Mouse (Mus musculus): ENCODE measurements around the gene Gm15217. TPM values are rescaled to one million over a fixed set of nuclear protein-coding genes. Genes with fewer than 3 reads are reported as not detected.

The Gm15217 gene
- polyA plus RNA-seq (2015; fragmentation: Nextera tagmentation; extraction: Ambion mirVana), result not detected in 2 replicates

GRCm38 (mm10) chr14:46379285-46379684 lies at the start of gene Gm15217:
Gm15217 (plus strand) TSS chr14:46379414.
- Histone ChIP-seq H3K36me3 (replicated peaks) (no peaks in the 10 kb centered on the region), H3K4me3 (replicated peaks) (peak within 1 kb of the TSS; percentile 30; the same call in 1 of the 2 replicates), H3K9ac (no peak within 1 kb of the TSS), H3K27ac (replicated peaks) (no peak within 1 kb of the TSS), H3K27me3 (peaks cover 52% of the 10 kb centered on the region), H3K9me3 (replicated peaks) (no peaks in the 10 kb centered on the region), H3K4me2 (peak within 1 kb of the TSS; percentile 58), H3K4me1 (replicated peaks) (0 out of 2 replicates have a peak, but pooled peaks cover 4% of the 10 kb centered on the region)
- ATAC-seq (ENCODE audit: insufficient read depth), result no peak
- 74% methylated on average over 12 of the region's 12 CpGs for WGBS (ENCODE audit: insufficient replicate concordance)

- WGBS (ENCODE audit: insufficient replicate concordance), result 60% methylated on average over 8 of the region's 8 CpGs
- H3K36me3 ChIP-seq (replicated peaks), result no peaks in the 10 kb centered on the region
- H3K27me3 ChIP-seq, result no peaks in the 10 kb centered on the region
- H3K9me3 ChIP-seq (replicated peaks), result no peaks in the 10 kb centered on the region
- H3K4me3 ChIP-seq (replicated peaks), result no peak overlapping the region
- H3K27ac ChIP-seq (replicated peaks), result no peak overlapping the region
- no peak overlapping the region for H3K9ac ChIP-seq
- no peaks in the 10 kb centered on the region for H3K4me1 ChIP-seq (replicated peaks)
- H3K4me2 ChIP-seq, result no peak overlapping the region
- ATAC-seq (ENCODE audit: insufficient read depth), result no peak
Observed at GRCm38 (mm10) chr14:46333421-46334237, 45.6 kb upstream of the Gm15217 start.

GRCm38 (mm10) chr14:46338801-46339200 lies 40.4 kb upstream of the Gm15217 start:
- H3K9me3 ChIP-seq (replicated peaks), result no peaks in the 10 kb centered on the region
- no peaks in the 10 kb centered on the region for H3K27me3 ChIP-seq
- H3K4me1 ChIP-seq (replicated peaks), result no peaks in the 10 kb centered on the region
- WGBS (ENCODE audit: insufficient replicate concordance), result 54% methylated on average over 11 of the region's 11 CpGs
- no peak for ATAC-seq (ENCODE audit: insufficient read depth)
- H3K27ac ChIP-seq (replicated peaks), result no peak overlapping the region
- H3K4me3 ChIP-seq (replicated peaks), result no peak overlapping the region
- H3K4me2 ChIP-seq, result no peak overlapping the region
- H3K36me3 ChIP-seq (replicated peaks), result no peaks in the 10 kb centered on the region
- H3K9ac ChIP-seq, result no peak overlapping the region

GRCm38 (mm10) chr14:46344750-46345149 lies 34.5 kb upstream of the Gm15217 start:
- ATAC-seq (ENCODE audit: insufficient read depth), result no peak

GRCm38 (mm10) chr14:46357286-46357685 lies 21.9 kb upstream of the Gm15217 start:
- H3K36me3 ChIP-seq (replicated peaks), result no peaks in the 10 kb centered on the region
- 62% methylated on average over 7 of the region's 7 CpGs for WGBS (ENCODE audit: insufficient replicate concordance)
- no peak for ATAC-seq (ENCODE audit: insufficient read depth)
- H3K4me1 ChIP-seq (replicated peaks), result no peaks in the 10 kb centered on the region
- H3K9me3 ChIP-seq (replicated peaks), result no peaks in the 10 kb centered on the region
- H3K4me2 ChIP-seq, result no peak overlapping the region
- no peak overlapping the region for H3K9ac ChIP-seq
- H3K27me3 ChIP-seq, result no peaks in the 10 kb centered on the region
- H3K4me3 ChIP-seq (replicated peaks), result no peak overlapping the region
- H3K27ac ChIP-seq (replicated peaks), result no peak overlapping the region

More at GRCm38 (mm10) chr14:46344750-46345149, 34.5 kb upstream of the Gm15217 start:
- Histone ChIP-seq H3K9me3 (replicated peaks) (no peaks in the 10 kb centered on the region), H3K27ac (replicated peaks) (no peak overlapping the region), H3K4me3 (replicated peaks) (no peak overlapping the region), H3K4me2 (no peak overlapping the region), H3K9ac (no peak overlapping the region), H3K4me1 (replicated peaks) (no peaks in the 10 kb centered on the region), H3K27me3 (no peaks in the 10 kb centered on the region), H3K36me3 (replicated peaks) (no peaks in the 10 kb centered on the region)

GRCm38 (mm10) chr14:46357696-46358095 lies 21.5 kb upstream of the Gm15217 start:
- ATAC-seq (ENCODE audit: insufficient read depth), result no peak
- H3K36me3 ChIP-seq (replicated peaks), result no peaks in the 10 kb centered on the region
- no peaks in the 10 kb centered on the region for H3K4me1 ChIP-seq (replicated peaks)
- no peak overlapping the region for H3K27ac ChIP-seq (replicated peaks)
- no peak overlapping the region for H3K4me2 ChIP-seq
- WGBS (ENCODE audit: insufficient replicate concordance), result 54% methylated on average over 8 of the region's 8 CpGs
- H3K4me3 ChIP-seq (replicated peaks), result no peak overlapping the region
- no peak overlapping the region for H3K9ac ChIP-seq
- no peaks in the 10 kb centered on the region for H3K9me3 ChIP-seq (replicated peaks)
- no peaks in the 10 kb centered on the region for H3K27me3 ChIP-seq

GRCm38 (mm10) chr14:46363209-46363608 lies 16.0 kb upstream of the Gm15217 start:
- Histone ChIP-seq H3K9ac (no peak overlapping the region), H3K9me3 (replicated peaks) (no peaks in the 10 kb centered on the region), H3K36me3 (replicated peaks) (no peaks in the 10 kb centered on the region), H3K4me3 (replicated peaks) (no peak overlapping the region), H3K4me2 (no peak overlapping the region), H3K27ac (replicated peaks) (no peak overlapping the region), H3K4me1 (replicated peaks) (no peaks in the 10 kb centered on the region), H3K27me3 (no peaks in the 10 kb centered on the region)
- ATAC-seq (ENCODE audit: insufficient read depth), result no peak
- 35% methylated on average over 10 of the region's 10 CpGs for WGBS (ENCODE audit: insufficient replicate concordance)

- Histone ChIP-seq H3K4me1 (replicated peaks) (no peaks in the 10 kb centered on the region), H3K36me3 (replicated peaks) (no peaks in the 10 kb centered on the region), H3K4me2 (no peak overlapping the region), H3K27ac (replicated peaks) (no peak overlapping the region), H3K9ac (no peak overlapping the region), H3K27me3 (no peaks in the 10 kb centered on the region), H3K9me3 (replicated peaks) (no peaks in the 10 kb centered on the region), H3K4me3 (replicated peaks) (no peak overlapping the region)
- ATAC-seq (ENCODE audit: insufficient read depth), result no peak
- WGBS (ENCODE audit: insufficient replicate concordance), result 65% methylated on average over 9 of the region's 9 CpGs
Observed at GRCm38 (mm10) chr14:46372452-46372851, 6.8 kb upstream of the Gm15217 start.

- H3K36me3 ChIP-seq (replicated peaks), result no peaks in the 10 kb centered on the region
- 32% methylated on average over 5 of the region's 5 CpGs for WGBS (ENCODE audit: insufficient replicate concordance)
- H3K4me2 ChIP-seq, result no peak overlapping the region
- 0 out of 2 replicates have a peak, but pooled peaks cover 4% of the 10 kb centered on the region for H3K4me1 ChIP-seq (replicated peaks)
- peaks cover 21% of the 10 kb centered on the region for H3K27me3 ChIP-seq
- no peak overlapping the region for H3K9ac ChIP-seq
- H3K4me3 ChIP-seq (replicated peaks), result no peak overlapping the region
- ATAC-seq (ENCODE audit: insufficient read depth), result no peak
- H3K9me3 ChIP-seq (replicated peaks), result no peaks in the 10 kb centered on the region
- no peak overlapping the region for H3K27ac ChIP-seq (replicated peaks)
Observed at GRCm38 (mm10) chr14:46375796-46376195, 3.4 kb upstream of the Gm15217 start.

GRCm38 (mm10) chr14:46380286-46380721 lies 1.1 kb downstream of the Gm15217 start:
- no peak overlapping the region for H3K9ac ChIP-seq

GRCm38 (mm10) chr14:46381457-46381856 lies 2.2 kb downstream of the Gm15217 start:
- ATAC-seq (ENCODE audit: insufficient read depth), result no peak
- Histone ChIP-seq H3K4me2 (no peak overlapping the region), H3K9ac (no peak overlapping the region), H3K27ac (replicated peaks) (no peak overlapping the region), H3K4me1 (replicated peaks) (0 out of 2 replicates have a peak, but pooled peaks cover 4% of the 10 kb centered on the region), H3K9me3 (replicated peaks) (no peaks in the 10 kb centered on the region), H3K27me3 (peaks cover 74% of the 10 kb centered on the region), H3K4me3 (replicated peaks) (no peak overlapping the region), H3K36me3 (replicated peaks) (no peaks in the 10 kb centered on the region)
- WGBS (ENCODE audit: insufficient replicate concordance), result 37% methylated on average over 6 of the region's 6 CpGs

More at GRCm38 (mm10) chr14:46380286-46380721, 1.1 kb downstream of the Gm15217 start:
- no peaks in the 10 kb centered on the region for H3K36me3 ChIP-seq (replicated peaks)
- no peak overlapping the region for H3K27ac ChIP-seq (replicated peaks)
- H3K4me3 ChIP-seq (replicated peaks), result peak overlapping the region; percentile 30
- no peaks in the 10 kb centered on the region for H3K9me3 ChIP-seq (replicated peaks)
- H3K27me3 ChIP-seq, result peaks cover 62% of the 10 kb centered on the region
- 0 out of 2 replicates have a peak, but pooled peaks cover 4% of the 10 kb centered on the region for H3K4me1 ChIP-seq (replicated peaks)
- WGBS (ENCODE audit: insufficient replicate concordance), result 13% methylated on average over 31 of the region's 31 CpGs
- H3K4me2 ChIP-seq, result peak overlapping the region; percentile 58
- no peak for ATAC-seq (ENCODE audit: insufficient read depth)

All from liver, embryonic 15.5 days (tissue).